Mouse (Mus musculus) ES-E14 (cell line): ENCODE results near the gene Capn10.

Experiments
- MAFK ChIP-seq: IDR thresholded peaks from 2 replicates; pipeline ENCODE4 v1.6.1; 2014; ENCODE audit warnings: mild to moderate bottlenecking, low read depth, low read length, inconsistent platforms; ENCODE audit not compliant: insufficient read depth
- ZC3H11A ChIP-seq: IDR thresholded peaks from 2 replicates; pipeline ENCODE4 v1.6.1; 2012; ENCODE audit warnings: low read depth, mild to moderate bottlenecking, inconsistent platforms, low read length, borderline replicate concordance
- ZNF384 ChIP-seq: IDR thresholded peaks from 2 replicates; pipeline ENCODE4 v1.6.1; 2012; ENCODE audit warnings: low read depth, low read length, inconsistent platforms

DNA sequence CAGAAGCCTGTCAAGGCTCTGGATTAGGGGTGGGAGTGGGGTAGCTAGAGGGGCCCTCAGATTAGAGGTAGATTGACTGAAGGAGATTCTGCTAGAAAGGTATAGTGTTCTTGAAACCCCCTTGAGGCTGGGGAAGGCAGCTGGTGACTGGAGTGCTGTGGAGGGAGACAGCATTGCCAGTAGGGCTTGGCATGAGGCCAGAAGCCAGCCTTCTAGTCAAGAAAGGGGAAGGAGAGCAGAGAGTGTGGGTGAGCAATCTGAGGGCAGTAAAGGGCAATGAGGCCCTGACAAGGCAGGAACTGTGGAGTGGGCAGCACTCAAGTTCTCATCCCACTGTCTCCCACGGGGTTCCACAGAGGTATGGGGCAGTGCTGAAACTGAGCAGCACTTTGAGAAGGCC is 38.7 kb downstream of the Capn10 start:
- TF ChIP-seq ZC3H11A (no peak), ZNF384 (no peak), MAFK (no peak)
